23 mouse cellular contexts compared by ENCODE assay signal in genomic region chr6:108397956-108398355, GRCm38 (mm10).
DNase-seq lines count a peak whose midpoint lies in the region; ATAC-seq and TF ChIP-seq lines count a peak whose summit lies in the region.
"Had no signal": no experiment of that assay in that cellular context is flagged by ENCODE, and none has a peak within 500 bp of the region (broad histone marks: within the 10 kb centered on the region; RNA-seq: fewer than 3 reads in every experiment).

No protein-coding gene starts in this region.

- H3K4me1 ChIP-seq in kidney, adult 2 months (ENCODE audit: control insufficient read depth, insufficient read depth, low read length): no peaks in the 10 kb centered on the region
- H3K4me1 ChIP-seq in lung, adult 2 months (ENCODE audit: control insufficient read depth, insufficient read depth, low read length): no peaks in the 10 kb centered on the region

- no peak for DNase-seq in frontal cortex, postnatal 36 days (ENCODE audit: low spot score in 2 of 2)
- peak; percentile 86 for DNase-seq in heart, adult 11 months
- no peak for DNase-seq in heart, postnatal 25 days (ENCODE audit: low spot score)
- peak; percentile 67 for DNase-seq in adipocyte (ENCODE audit: low spot score)
- peak; percentile 41 for DNase-seq in brain, adult 2 months (ENCODE audit: low read depth, low spot score)
- no peak for DNase-seq in kidney, adult 2 months
- no peak for DNase-seq in lung, adult 2 months
- DNase-seq: adrenal gland, adult 2 months; adrenal gland, adult 8-10 months; adrenal gland, postnatal 10 days; adrenal gland, postnatal 14 days; adrenal gland, postnatal 25 days; adrenal gland, postnatal 36 days; B cell, adult 2 months; cerebellum, adult 11 months; cerebellum, adult 11-12 months; cerebellum, adult 18-20 months; cerebellum, adult 2 months had no signal

- peaks cover 25% of the 10 kb centered on the region for H3K36me3 ChIP-seq in kidney, adult 2 months (ENCODE audit: control insufficient read depth, insufficient read depth, low read length)

- no peak overlapping the region for H3K4me3 ChIP-seq in kidney, adult 2 months (ENCODE audit: insufficient read depth, low read depth, low read length)
- H3K4me3 ChIP-seq in lung, adult 2 months (replicated peaks; ENCODE audit: extremely low read depth, low read depth, low read length): no peak overlapping the region

- TF ChIP-seq POLR2A in kidney, adult 2 months (IDR thresholded peaks at IDR 0.05; ENCODE audit: low read depth, low read length): no peak
- no peak for TF ChIP-seq POLR2A in lung, adult 2 months (IDR thresholded peaks at IDR 0.05; ENCODE audit: borderline replicate concordance, extremely low read depth, low read depth, low read length)

- peak; percentile 64 for ATAC-seq in frontal cortex, adult (ENCODE audit: low TSS enrichment)
- ATAC-seq: activated CD4-positive, CD25-positive, alpha-beta regulatory T cell, adult 4 months; CD4-positive, CD25-positive, alpha-beta regulatory T cell, adult 4 months; Patski had no signal

- H3K27ac ChIP-seq in kidney, adult 2 months (ENCODE audit: insufficient read depth, low read depth, low read length): no peak overlapping the region

- 65% methylated on average over 3 of the region's 3 CpGs for WGBS in kidney, adult 2 months
- whole genome bisulfite sequencing in lung, adult 2 months: 88% methylated on average over 3 of the region's 3 CpGs

- intact Hi-C loops in heart, postnatal 25 days (cut with DNase I): no loop called here

- no peak for TF ChIP-seq CTCF in kidney, adult 2 months (conservative IDR thresholded peaks at IDR 0.05; ENCODE audit: insufficient read depth, insufficient read length, low read depth, low read length)
- no peak for TF ChIP-seq CTCF in lung, adult 2 months (IDR thresholded peaks at IDR 0.05; ENCODE audit: insufficient read depth, low read length)

- no peaks in the 10 kb centered on the region for H3K27me3 ChIP-seq in kidney, adult 2 months (replicated peaks; ENCODE audit: control insufficient read depth, insufficient read depth, low read length)
- H3K27me3 ChIP-seq: CH12.LX, Patski had no signal

Comparison
In these comparisons a context has a peak if more than half of its experiments do, and no peak if none do; other contexts are left out.
1. DNase-seq: peak in heart, adult 11 months (single experiment), adipocyte (single experiment) and brain, adult 2 months (single experiment); none in frontal cortex, postnatal 36 days (0 of 2), heart, postnatal 25 days (single experiment), kidney, adult 2 months (single experiment) and lung, adult 2 months (single experiment).